Mouse (Mus musculus): ENCODE measurements around the gene Stim2.

Gene Stim2

GRCm38 (mm10) chr5:54148091-54148795, 149.9 kb downstream of the Stim2 start:
- DNase-seq: no peak

GRCm38 (mm10) chr5:54154503-54155226, 156.4 kb downstream of the Stim2 start:
- no peak for DNase-seq

DNA sequence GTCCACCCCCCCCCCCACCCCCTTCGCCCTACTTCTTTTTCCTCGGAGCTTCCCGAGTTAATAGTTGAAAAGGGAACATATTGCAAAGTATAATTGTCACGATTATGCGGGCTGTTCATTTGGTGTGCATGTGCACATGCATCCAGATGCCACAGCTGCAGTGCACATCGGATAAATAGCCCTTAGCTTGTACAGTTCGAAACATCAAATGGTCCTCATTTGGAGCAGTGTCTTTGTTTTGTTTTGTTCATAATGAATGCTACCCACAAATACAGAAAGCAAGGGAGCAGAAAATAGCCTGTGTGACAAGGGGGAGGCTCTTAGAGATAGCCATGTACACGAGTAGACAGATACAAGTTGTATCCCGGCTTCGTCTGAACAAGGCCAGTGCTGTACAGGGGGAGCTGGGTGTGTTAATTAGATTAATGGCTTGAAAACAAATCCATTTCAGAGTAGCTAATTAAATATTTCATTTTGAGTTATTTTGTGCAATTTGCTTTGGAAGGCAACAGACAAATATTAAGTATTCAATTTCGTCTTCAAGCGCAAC, 157.0 kb downstream of the Stim2 start:
- no peak for DNase-seq

- no peak for DNase-seq
These were observed 157.6 kb downstream of the Stim2 start for GRCm38 (mm10) chr5:54155916-54156315.

- DNase-seq: no peak
These were observed 158.7 kb downstream of the Stim2 start for GRCm38 (mm10) chr5:54156944-54157527.

DNA sequence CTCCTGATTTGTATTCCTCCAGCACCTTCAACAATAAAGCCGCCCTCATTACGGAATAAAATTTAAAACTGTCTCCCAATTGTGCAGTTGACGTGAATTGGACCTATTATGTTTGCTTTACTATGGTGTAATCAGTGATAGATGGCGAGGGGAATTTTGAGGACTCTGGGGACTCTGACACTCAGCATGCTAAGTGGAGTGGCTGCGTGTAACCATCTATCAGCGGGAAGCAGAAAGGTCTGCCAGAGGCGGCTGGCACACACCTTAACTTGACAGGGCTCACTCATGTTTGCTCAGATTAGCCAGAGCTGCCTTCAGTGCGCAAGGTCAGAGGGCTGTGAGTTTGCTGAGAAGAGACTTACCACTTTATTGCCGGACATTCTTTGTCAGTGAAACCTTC, 159.9 kb downstream of the Stim2 start:
- no peak for DNase-seq

- DNase-seq: no peak
These were observed 161.0 kb downstream of the Stim2 start for GRCm38 (mm10) chr5:54159156-54159793.

- DNase-seq: no peak
These were observed 162.3 kb downstream of the Stim2 start for GRCm38 (mm10) chr5:54160561-54160960.

DNA sequence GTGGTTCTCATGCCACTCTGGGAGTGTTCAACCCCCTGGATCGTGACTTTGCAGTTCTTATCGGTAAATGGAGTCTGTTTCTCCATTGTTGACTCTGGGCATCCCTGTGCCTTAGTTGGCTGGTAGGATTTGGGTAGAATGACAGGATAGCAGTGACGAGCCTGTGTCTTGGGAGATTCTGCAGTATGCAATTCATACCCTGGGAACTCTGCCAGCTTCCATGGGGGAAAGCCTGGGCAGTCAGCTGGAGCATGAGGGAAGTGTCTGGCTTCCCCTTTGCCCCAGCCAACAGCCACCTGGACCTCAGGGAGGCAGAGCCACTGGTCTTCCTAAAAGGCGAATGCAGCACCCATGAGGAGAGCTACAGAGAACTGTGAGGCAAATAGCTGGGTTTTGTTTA, 165.6 kb downstream of the Stim2 start:
- no peak for DNase-seq
